Mouse (Mus musculus) heart, postnatal 0 days (tissue): ENCODE measurements around the gene Bdh2.

Experiments
- CTCF ChIP-seq: IDR thresholded peaks from 2 replicates; pipeline ENCODE4 v1.5.1; 2016; ENCODE audit warnings: antibody characterized with exemption, control low read depth, low read depth
- EP300 ChIP-seq: IDR thresholded peaks from 2 replicates; pipeline ENCODE4 v1.6.1; 2016; ENCODE audit warnings: antibody characterized with exemption, low read depth

GRCm38 (mm10) chr3:135318331-135318730 is 37.3 kb downstream of the Bdh2 start:
- TF ChIP-seq CTCF (no peak), EP300 (no peak)
